Mouse (Mus musculus) olfactory bulb, adult 2 months (tissue): ENCODE results near the gene Rnaseh2c.

Source experiments
- CTCF ChIP-seq: fragments of 200-500 bp; IDR thresholded peaks from 2 replicates; pipeline ENCODE4 v1.5.1; 2012; ENCODE audit warnings: low read depth, mild to moderate bottlenecking, low read length, moderate library complexity; ENCODE audit not compliant: insufficient read depth
- POLR2A ChIP-seq: fragments of 200-500 bp; IDR thresholded peaks from 2 replicates; pipeline ENCODE4 v1.6.1; 2012; ENCODE audit warnings: mild to moderate bottlenecking, low read depth, low read length, moderate library complexity; ENCODE audit not compliant: insufficient read depth

- TF ChIP-seq CTCF: no peak
- TF ChIP-seq POLR2A: no peak
Observed at GRCm38 (mm10) chr19:5599224-5599623, 2.4 kb upstream of the Rnaseh2c start.
